Mouse (Mus musculus) myocyte (in vitro differentiated cells): ENCODE measurements around the gene Mboat2. TPM values are rescaled to one million over a fixed set of nuclear protein-coding genes. Genes with fewer than 3 reads are reported as not detected.

ENCODE experiments used
- H3K27me3 ChIP-seq: one replicate; pipeline ENCODE4 v1.6.1; 2011; ENCODE audit not compliant: control insufficient read depth, insufficient read depth, insufficient read length
- H3K36me3 ChIP-seq: one replicate; pipeline ENCODE4 v1.6.1; 2011; ENCODE audit not compliant: control insufficient read depth, insufficient read depth
- H3K4me2 ChIP-seq: one replicate; pipeline ENCODE4 v1.6.1; 2011; ENCODE audit warnings: low read depth, control low read depth
- H3K4me3 ChIP-seq: one replicate; pipeline ENCODE4 v1.5.1; 2011; ENCODE audit warnings: mild to moderate bottlenecking, control low read depth, moderate library complexity
- H3K79me2 ChIP-seq: one replicate; pipeline ENCODE4 v1.6.1; 2011; ENCODE audit not compliant: control insufficient read depth, insufficient read depth
- H3ac ChIP-seq: one replicate; pipeline ENCODE4 v1.6.1; 2011; ENCODE audit not compliant: control insufficient read depth, insufficient read length
- CEBPB ChIP-seq: IDR thresholded peaks from 2 replicates; pipeline ENCODE4 v1.6.1; 2011; ENCODE audit warnings: mild to moderate bottlenecking, moderate library complexity; ENCODE audit not compliant: poor library complexity, insufficient read depth, severe bottlenecking
- E2F4 ChIP-seq: IDR thresholded peaks from one replicate; pipeline ENCODE4 v1.6.1; 2011; ENCODE audit warnings: mild to moderate bottlenecking, control low read depth, moderate library complexity; ENCODE audit not compliant: insufficient read depth
- MAX ChIP-seq: IDR thresholded peaks from one replicate; pipeline ENCODE4 v1.6.1; 2011; ENCODE audit warnings: low read depth, mild to moderate bottlenecking, control low read depth
- MYOD1 ChIP-seq, 3 experiments: IDR thresholded peaks; one replicate each; pipeline ENCODE4 v1.6.1; 2011; ENCODE audit warnings: control low read depth in 2 of 3, low read depth in 2 of 3, mild to moderate bottlenecking in 2 of 3, moderate library complexity in 1 of 3; ENCODE audit not compliant: insufficient read length in 2 of 3, control insufficient read depth in 1 of 3
- MYOG ChIP-seq, 3 experiments: IDR thresholded peaks; one replicate each; pipeline ENCODE4 v1.6.1; 2011; ENCODE audit warnings: control low read depth in 2 of 3, low read depth in 2 of 3, mild to moderate bottlenecking in 2 of 3; ENCODE audit not compliant: insufficient read length in 2 of 3, control insufficient read depth in 1 of 3, insufficient read depth in 1 of 3
- POLR2A ChIP-seq: IDR thresholded peaks from one replicate; pipeline ENCODE4 v1.6.1; 2011; ENCODE audit warnings: low read depth, mild to moderate bottlenecking, control low read depth, moderate library complexity; ENCODE audit not compliant: insufficient read length
- POLR2AphosphoS2 ChIP-seq: IDR thresholded peaks from one replicate; pipeline ENCODE4 v1.6.1; 2011; ENCODE audit warnings: low read depth, control low read depth; ENCODE audit not compliant: insufficient read length
- REST ChIP-seq: IDR thresholded peaks from one replicate; pipeline ENCODE4 v1.6.1; 2011; ENCODE audit warnings: mild to moderate bottlenecking, control low read depth, moderate library complexity; ENCODE audit not compliant: insufficient read depth, insufficient read length
- SRF ChIP-seq: IDR thresholded peaks from one replicate; pipeline ENCODE4 v1.6.1; 2011; ENCODE audit warnings: low read depth; ENCODE audit not compliant: control insufficient read depth, insufficient read length
- TCF12 ChIP-seq: IDR thresholded peaks from one replicate; pipeline ENCODE4 v1.6.1; 2011; ENCODE audit warnings: mild to moderate bottlenecking, control low read depth; ENCODE audit not compliant: poor library complexity, insufficient read depth, severe bottlenecking
- TCF3 ChIP-seq: IDR thresholded peaks from one replicate; pipeline ENCODE4 v1.6.1; 2011; ENCODE audit warnings: low read depth, control low read depth; ENCODE audit not compliant: insufficient read length
- USF1 ChIP-seq: IDR thresholded peaks from one replicate; pipeline ENCODE4 v1.6.1; 2011; ENCODE audit warnings: low read depth, mild to moderate bottlenecking, control low read depth, moderate library complexity
- polyA plus RNA-seq: library from polyadenylated mRNA; unstranded; fragments of >200 nt; fragmentation: generic; extraction: Trizol; gene quantifications from one replicate; pipeline ENCODE4 v1.2.1, GENCODE M21; 2012; ENCODE audit warnings: missing spikeins

The Mboat2 gene
- polyA plus RNA-seq, 1 experiment: 16.9 TPM

DNA sequence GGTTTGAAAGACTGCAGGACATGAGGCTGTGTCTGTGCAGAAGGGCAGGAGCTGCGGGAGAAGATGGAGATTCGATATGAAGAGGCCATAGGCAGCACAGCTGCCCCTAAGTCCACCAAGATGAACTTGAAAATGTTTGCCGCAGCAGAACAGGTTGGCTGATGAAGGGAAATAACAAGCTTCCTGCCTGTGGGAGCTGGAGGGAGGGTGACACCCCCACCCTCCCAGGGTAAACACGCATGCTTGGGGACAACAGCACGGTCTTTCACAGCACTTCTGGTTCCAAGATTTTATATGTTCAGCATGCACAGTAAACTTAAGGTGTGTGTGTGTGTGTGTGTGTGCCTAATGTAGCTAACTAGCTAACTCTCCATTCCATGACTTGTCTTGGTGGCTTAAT, 38.6 kb downstream of the Mboat2 start:
- Histone ChIP-seq H3K4me2 (no peak overlapping the region), H3K27me3 (no peaks in the 10 kb centered on the region), H3ac (no peak overlapping the region), H3K79me2 (no peaks in the 10 kb centered on the region), H3K4me3 (no peak overlapping the region), H3K36me3 (no peaks in the 10 kb centered on the region)
- TF ChIP-seq SRF (no peak), CEBPB (no peak), MAX (no peak), TCF3 (no peak), MYOG (IDR thresholded peaks at IDR 0.05; ENCODE audit: control insufficient read depth in 1 of 3, insufficient read depth in 1 of 3, insufficient read length in 2 of 3, low read depth in 2 of 3) (no peak), USF1 (no peak), E2F4 (no peak), POLR2AphosphoS2 (no peak), POLR2A (no peak), MYOD1 (IDR thresholded peaks at IDR 0.05; ENCODE audit: control insufficient read depth in 1 of 3, insufficient read length in 2 of 3, low read depth in 2 of 3) (no peak), TCF12 (no peak)

DNA sequence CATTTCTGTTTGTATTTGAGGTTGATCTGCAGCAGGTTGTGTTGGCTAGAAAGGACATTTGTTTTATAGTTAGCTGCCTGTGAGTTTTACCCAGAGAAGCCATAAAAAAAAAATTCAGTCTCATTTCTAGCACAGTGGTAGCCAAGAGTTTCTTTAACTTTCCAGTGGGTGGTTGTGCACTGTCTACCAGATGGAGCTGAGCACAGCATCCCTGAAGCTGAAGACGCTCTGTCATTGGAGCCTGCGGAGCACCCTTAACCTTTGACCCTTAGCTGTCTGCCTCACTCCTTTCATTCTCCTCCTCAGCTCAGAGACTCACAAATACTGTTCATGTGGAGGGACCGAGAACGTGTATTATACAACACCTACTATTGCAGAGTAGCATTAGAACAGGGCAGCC, 40.2 kb downstream of the Mboat2 start:
- TF ChIP-seq MAX (no peak), REST (no peak), E2F4 (no peak), MYOD1 (IDR thresholded peaks at IDR 0.05; ENCODE audit: control insufficient read depth in 1 of 3, insufficient read length in 2 of 3, low read depth in 2 of 3) (no peak), USF1 (no peak), TCF3 (no peak), TCF12 (no peak), CEBPB (no peak), MYOG (IDR thresholded peaks at IDR 0.05; ENCODE audit: control insufficient read depth in 1 of 3, insufficient read depth in 1 of 3, insufficient read length in 2 of 3, low read depth in 2 of 3) (no peak), POLR2A (no peak), SRF (no peak), POLR2AphosphoS2 (no peak)
- no peaks in the 10 kb centered on the region for H3K36me3 ChIP-seq

GRCm38 (mm10) chr12:24872264-24872663, 41.6 kb downstream of the Mboat2 start:
- Histone ChIP-seq H3K4me3 (no peak overlapping the region), H3K79me2 (no peaks in the 10 kb centered on the region), H3ac (no peak overlapping the region), H3K27me3 (no peaks in the 10 kb centered on the region), H3K4me2 (no peak overlapping the region), H3K36me3 (no peaks in the 10 kb centered on the region)
- TF ChIP-seq MAX: no peak
- no peak for TF ChIP-seq E2F4
- TF ChIP-seq MYOG (IDR thresholded peaks at IDR 0.05; ENCODE audit: control insufficient read depth in 1 of 3, insufficient read depth in 1 of 3, insufficient read length in 2 of 3, low read depth in 2 of 3): no peak

More for the DNA sequence above, 40.2 kb downstream of the Mboat2 start:
- Histone ChIP-seq H3K4me2 (no peak overlapping the region), H3K79me2 (no peaks in the 10 kb centered on the region), H3K4me3 (no peak overlapping the region), H3ac (no peak overlapping the region), H3K27me3 (no peaks in the 10 kb centered on the region)

- TF ChIP-seq USF1 (no peak), MYOD1 (IDR thresholded peaks at IDR 0.05; ENCODE audit: control insufficient read depth in 1 of 3, insufficient read length in 2 of 3, low read depth in 2 of 3) (no peak), POLR2AphosphoS2 (no peak)
- Histone ChIP-seq H3K27me3 (no peaks in the 10 kb centered on the region), H3K79me2 (no peaks in the 10 kb centered on the region), H3K4me2 (no peak overlapping the region), H3K4me3 (no peak overlapping the region), H3ac (no peak overlapping the region), H3K36me3 (no peaks in the 10 kb centered on the region)
Observed at GRCm38 (mm10) chr12:24872689-24873088, 42.0 kb downstream of the Mboat2 start.

- Histone ChIP-seq H3ac (no peak overlapping the region), H3K79me2 (no peaks in the 10 kb centered on the region), H3K4me2 (no peak overlapping the region), H3K27me3 (no peaks in the 10 kb centered on the region), H3K4me3 (no peak overlapping the region), H3K36me3 (no peaks in the 10 kb centered on the region)
- TF ChIP-seq TCF3 (no peak), SRF (no peak), TCF12 (no peak), CEBPB (no peak), USF1 (no peak), REST (no peak), E2F4 (no peak), MYOD1 (IDR thresholded peaks at IDR 0.05; ENCODE audit: control insufficient read depth in 1 of 3, insufficient read length in 2 of 3, low read depth in 2 of 3) (no peak), POLR2AphosphoS2 (no peak), POLR2A (no peak), MAX (no peak), MYOG (IDR thresholded peaks at IDR 0.05; ENCODE audit: control insufficient read depth in 1 of 3, insufficient read depth in 1 of 3, insufficient read length in 2 of 3, low read depth in 2 of 3) (no peak)
Observed at GRCm38 (mm10) chr12:24875908-24876307, 45.2 kb downstream of the Mboat2 start.
